Mouse (Mus musculus) kidney, adult 9 months (tissue): ENCODE data around the gene Gm29866.
"Not testable (repeated sequence)": the region's sequence is repeated elsewhere in the genome, so short reads cannot be mapped to it uniquely, and the experiment has no call there.

Experiments
- DNase-seq: peaks from one replicate; pipeline ENCODE4 v3.0.0; 2022

Gene Gm29866

GRCm38 (mm10) chrY:20993557-20993956 lies at the start of gene Gm29866:
Gm29866 (minus strand) TSS chrY:20993657.
- not testable (repeated sequence) for DNase-seq
